Mouse (Mus musculus) lung, adult 2 months (tissue): ENCODE data around the gene Mdm2.

Source experiments
- CTCF ChIP-seq: fragments of 200-500 bp; IDR thresholded peaks from 2 replicates; pipeline ENCODE4 v1.5.1; 2011; ENCODE audit warnings: mild to moderate bottlenecking, low read length, control low read depth; ENCODE audit not compliant: insufficient read depth
- POLR2A ChIP-seq: fragments of 200-500 bp; IDR thresholded peaks from 2 replicates; pipeline ENCODE4 v1.6.1; 2011; ENCODE audit warnings: low read depth, mild to moderate bottlenecking, control low read depth, low read length, borderline replicate concordance; ENCODE audit errors: extremely low read depth

- no peak for TF ChIP-seq CTCF
- no peak for TF ChIP-seq POLR2A
These were observed 37.2 kb upstream of the Mdm2 start for GRCm38 (mm10) chr10:117747711-117748110.
